Mouse (Mus musculus): ENCODE data around the gene Tnni3k. TPM values are rescaled to one million over a fixed set of nuclear protein-coding genes. Genes with fewer than 3 reads are reported as not detected.

The Tnni3k gene
- polyA plus RNA-seq, 1 experiment = not detected

DNA sequence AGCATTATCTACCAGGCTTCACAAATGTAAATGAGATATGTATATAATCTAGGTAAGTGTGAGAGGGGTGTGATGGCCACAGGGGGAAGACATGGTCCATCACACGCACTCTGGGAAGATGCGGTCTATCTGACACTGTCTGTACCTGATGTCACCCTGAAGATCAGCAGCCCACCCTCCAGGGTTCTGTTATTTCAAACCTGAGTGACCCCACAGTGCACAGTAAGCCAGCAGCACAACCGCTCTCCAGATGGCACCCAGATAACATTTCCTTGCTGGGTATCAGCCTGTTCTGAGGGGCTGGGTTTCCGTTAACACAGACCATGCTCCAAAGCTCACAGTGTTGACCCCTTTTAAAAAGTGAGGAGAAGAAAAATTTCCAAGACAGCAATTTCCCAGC, 288.9 kb downstream of the Tnni3k start:
- H3K36me3 ChIP-seq (ENCODE audit: control insufficient read depth, insufficient read depth, low read length) = no peaks in the 10 kb centered on the region
- no peak for TF ChIP-seq CTCF (IDR thresholded peaks at IDR 0.05; ENCODE audit: control insufficient read depth, insufficient read depth, insufficient replicate concordance, low read depth, low read length)
- no peak for TF ChIP-seq POLR2A (IDR thresholded peaks at IDR 0.05; ENCODE audit: control insufficient read depth, low read depth, low read length)
- no peak overlapping the region for H3K27ac ChIP-seq (ENCODE audit: control insufficient read depth, insufficient read depth, low read depth, low read length)
- no peaks in the 10 kb centered on the region for H3K27me3 ChIP-seq (ENCODE audit: control insufficient read depth, insufficient read depth, low read length)
- H3K4me3 ChIP-seq (ENCODE audit: control insufficient read depth, low read depth, low read length) = no peak overlapping the region
- peaks cover 2% of the 10 kb centered on the region; the same call in 1 of the 2 replicates for H3K4me1 ChIP-seq (ENCODE audit: control insufficient read depth, insufficient read depth, low read length)

DNA sequence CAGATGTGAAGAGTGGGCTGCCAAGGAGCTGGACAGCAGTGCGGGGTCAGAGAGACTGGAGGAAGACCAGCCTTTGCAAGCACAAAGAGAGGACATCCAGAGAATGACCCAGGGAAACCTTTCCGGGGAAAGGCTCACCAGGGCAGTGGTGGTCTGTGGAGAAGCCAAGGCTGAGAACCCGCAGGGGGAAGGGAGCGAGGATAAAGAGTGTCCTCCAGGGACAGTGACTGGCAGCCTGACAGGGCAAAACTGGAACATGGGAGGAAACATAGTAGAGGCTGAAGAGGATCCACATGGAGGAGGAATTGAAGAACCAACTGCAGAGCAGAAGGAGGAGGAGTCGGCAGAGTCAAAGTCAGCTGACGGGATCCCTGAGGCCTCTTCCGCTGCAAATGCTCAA, 291.1 kb downstream of the Tnni3k start:
- Histone ChIP-seq H3K27me3 (ENCODE audit: control insufficient read depth, insufficient read depth, low read length) (no peaks in the 10 kb centered on the region), H3K27ac (ENCODE audit: control insufficient read depth, insufficient read depth, low read depth, low read length) (no peak overlapping the region), H3K4me3 (ENCODE audit: control insufficient read depth, low read depth, low read length) (peak overlapping the region; percentile 11), H3K4me1 (ENCODE audit: control insufficient read depth, insufficient read depth, low read length) (peaks cover 2% of the 10 kb centered on the region; the same call in 1 of the 2 replicates), H3K36me3 (ENCODE audit: control insufficient read depth, insufficient read depth, low read length) (no peaks in the 10 kb centered on the region)
- no peak for TF ChIP-seq POLR2A (IDR thresholded peaks at IDR 0.05; ENCODE audit: control insufficient read depth, low read depth, low read length)
- TF ChIP-seq CTCF (IDR thresholded peaks at IDR 0.05; ENCODE audit: control insufficient read depth, insufficient read depth, insufficient replicate concordance, low read depth, low read length) = no peak

DNA sequence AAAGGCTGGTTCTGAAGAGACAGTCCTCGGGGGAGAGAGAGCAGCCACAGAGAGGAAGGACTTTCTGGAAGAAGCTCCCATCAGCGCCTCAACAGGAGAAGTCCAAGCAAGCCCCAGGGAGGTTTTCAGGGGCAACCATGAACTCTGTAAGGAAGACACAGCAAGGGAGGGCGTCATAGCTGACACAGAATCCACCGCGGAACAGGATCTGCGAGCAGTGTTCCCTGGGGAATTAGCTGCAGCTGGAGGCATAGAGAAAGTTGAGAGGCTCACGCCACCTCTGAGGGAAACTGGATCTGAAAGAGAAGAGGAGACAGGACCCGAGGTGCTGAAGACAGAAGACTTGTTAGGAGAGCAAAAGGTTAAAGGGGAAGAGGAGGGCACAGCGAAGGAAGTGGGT, 291.8 kb downstream of the Tnni3k start:
- H3K27me3 ChIP-seq (ENCODE audit: control insufficient read depth, insufficient read depth, low read length) = no peaks in the 10 kb centered on the region
- no peaks in the 10 kb centered on the region for H3K36me3 ChIP-seq (ENCODE audit: control insufficient read depth, insufficient read depth, low read length)
- TF ChIP-seq CTCF (IDR thresholded peaks at IDR 0.05; ENCODE audit: control insufficient read depth, insufficient read depth, insufficient replicate concordance, low read depth, low read length) (no peak), POLR2A (IDR thresholded peaks at IDR 0.05; ENCODE audit: control insufficient read depth, low read depth, low read length) (no peak)
- H3K4me3 ChIP-seq (ENCODE audit: control insufficient read depth, low read depth, low read length) = no peak overlapping the region
- H3K27ac ChIP-seq (ENCODE audit: control insufficient read depth, insufficient read depth, low read depth, low read length) = no peak overlapping the region
- H3K4me1 ChIP-seq (ENCODE audit: control insufficient read depth, insufficient read depth, low read length) = peaks cover 2% of the 10 kb centered on the region; the same call in 1 of the 2 replicates

DNA sequence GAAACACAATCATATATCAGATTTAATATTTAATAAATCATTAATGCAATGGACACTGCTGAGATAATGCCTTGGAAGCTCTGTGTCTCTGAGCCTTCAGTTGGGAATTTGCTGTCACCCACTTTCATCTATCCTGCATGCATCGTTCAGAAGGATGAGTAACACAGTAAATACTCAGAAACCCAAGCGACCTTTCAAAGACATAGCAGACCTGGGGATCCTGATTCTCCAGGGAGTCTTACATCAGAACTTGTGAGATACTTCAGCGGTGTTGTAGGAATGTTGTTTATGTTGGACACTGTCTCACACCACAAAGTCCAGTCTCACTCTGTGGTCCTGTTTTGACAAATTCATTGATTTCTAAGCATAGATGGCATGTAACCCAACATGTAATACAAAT, 294.1 kb downstream of the Tnni3k start:
- TF ChIP-seq CTCF (IDR thresholded peaks at IDR 0.05; ENCODE audit: control insufficient read depth, insufficient read depth, insufficient replicate concordance, low read depth, low read length) = no peak
- no peak for TF ChIP-seq POLR2A (IDR thresholded peaks at IDR 0.05; ENCODE audit: control insufficient read depth, low read depth, low read length)
- H3K36me3 ChIP-seq (ENCODE audit: control insufficient read depth, insufficient read depth, low read length) = no peaks in the 10 kb centered on the region
- H3K4me1 ChIP-seq (ENCODE audit: control insufficient read depth, insufficient read depth, low read length) = peaks cover 2% of the 10 kb centered on the region; the same call in 1 of the 2 replicates
- no peaks in the 10 kb centered on the region for H3K27me3 ChIP-seq (ENCODE audit: control insufficient read depth, insufficient read depth, low read length)
- no peak overlapping the region for H3K4me3 ChIP-seq (ENCODE audit: control insufficient read depth, low read depth, low read length)
- H3K27ac ChIP-seq (ENCODE audit: control insufficient read depth, insufficient read depth, low read depth, low read length) = no peak overlapping the region

DNA sequence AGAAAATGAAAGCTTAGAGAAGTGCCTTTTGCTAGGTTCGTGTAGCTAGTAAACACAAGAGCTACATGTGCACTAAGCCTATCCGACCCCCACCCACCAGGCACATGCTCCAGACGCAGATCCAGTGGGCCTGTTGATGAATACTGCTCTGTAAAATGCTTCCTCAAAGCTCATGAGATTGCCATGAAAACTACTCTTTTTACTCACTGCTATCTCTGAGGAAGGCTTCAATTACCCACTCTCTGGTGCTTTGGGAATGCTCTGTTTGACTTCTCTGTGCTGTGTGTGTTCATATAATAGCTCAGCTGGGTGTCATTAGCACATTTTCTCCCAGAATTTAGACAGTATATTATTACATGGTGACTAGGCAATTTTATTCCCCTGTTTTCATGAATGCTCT, 297.1 kb downstream of the Tnni3k start:
- TF ChIP-seq CTCF (IDR thresholded peaks at IDR 0.05; ENCODE audit: control insufficient read depth, insufficient read depth, insufficient replicate concordance, low read depth, low read length) = no peak
- no peak for TF ChIP-seq POLR2A (IDR thresholded peaks at IDR 0.05; ENCODE audit: control insufficient read depth, low read depth, low read length)
- H3K36me3 ChIP-seq (ENCODE audit: control insufficient read depth, insufficient read depth, low read length) = no peaks in the 10 kb centered on the region

DNA sequence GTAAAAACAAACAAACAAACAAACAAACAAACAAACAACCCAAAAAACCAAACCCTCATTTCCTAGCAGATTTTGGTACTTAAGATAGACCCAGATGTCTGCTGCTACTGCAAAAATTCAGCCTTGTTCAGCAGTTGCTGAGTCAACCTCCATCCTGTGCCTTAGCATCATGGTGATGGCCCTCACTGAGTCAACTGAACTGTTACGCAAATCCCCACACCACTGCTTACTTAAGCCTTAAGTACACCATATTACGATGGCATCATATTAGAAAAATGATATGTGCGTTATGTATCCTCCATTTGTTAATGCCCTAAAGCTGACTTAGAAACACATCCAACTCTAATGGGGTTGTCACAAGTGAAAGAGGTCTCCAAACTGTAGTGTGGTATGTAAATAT, 300.0 kb downstream of the Tnni3k start:
- no peaks in the 10 kb centered on the region for H3K4me1 ChIP-seq (ENCODE audit: control insufficient read depth, insufficient read depth, low read length)
- H3K4me3 ChIP-seq (ENCODE audit: control insufficient read depth, low read depth, low read length) = no peak overlapping the region
- TF ChIP-seq POLR2A (IDR thresholded peaks at IDR 0.05; ENCODE audit: control insufficient read depth, low read depth, low read length) = no peak
- no peak for TF ChIP-seq CTCF (IDR thresholded peaks at IDR 0.05; ENCODE audit: control insufficient read depth, insufficient read depth, insufficient replicate concordance, low read depth, low read length)
- H3K27ac ChIP-seq (ENCODE audit: control insufficient read depth, insufficient read depth, low read depth, low read length) = no peak overlapping the region
- no peaks in the 10 kb centered on the region for H3K36me3 ChIP-seq (ENCODE audit: control insufficient read depth, insufficient read depth, low read length)
- H3K27me3 ChIP-seq (ENCODE audit: control insufficient read depth, insufficient read depth, low read length) = no peaks in the 10 kb centered on the region

More for the DNA sequence above, 297.1 kb downstream of the Tnni3k start:
- no peaks in the 10 kb centered on the region; the same call in 1 of the 2 replicates for H3K4me1 ChIP-seq (ENCODE audit: control insufficient read depth, insufficient read depth, low read length)
- H3K4me3 ChIP-seq (ENCODE audit: control insufficient read depth, low read depth, low read length) = no peak overlapping the region
- H3K27ac ChIP-seq (ENCODE audit: control insufficient read depth, insufficient read depth, low read depth, low read length) = no peak overlapping the region
- no peaks in the 10 kb centered on the region for H3K27me3 ChIP-seq (ENCODE audit: control insufficient read depth, insufficient read depth, low read length)

DNA sequence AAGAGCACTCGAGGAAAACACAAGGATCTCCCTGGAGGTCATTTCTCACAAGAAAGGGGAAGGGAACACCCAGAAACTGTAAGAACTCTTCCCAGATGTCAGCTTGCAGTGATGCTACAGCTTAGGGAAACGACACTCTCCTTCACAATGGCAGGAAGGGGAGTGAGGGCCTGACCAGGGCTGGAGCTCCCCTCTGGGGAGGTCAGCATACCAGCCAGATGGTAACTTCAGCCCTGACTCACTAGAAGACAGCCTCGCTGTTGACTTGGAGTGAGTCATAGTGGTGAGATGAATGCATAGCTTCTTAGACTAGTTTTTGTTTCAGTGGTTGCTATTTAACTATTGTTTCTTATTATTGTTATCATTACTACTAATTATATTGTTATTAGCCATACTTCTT, 300.7 kb downstream of the Tnni3k start:
- no peak overlapping the region for H3K4me3 ChIP-seq (ENCODE audit: control insufficient read depth, low read depth, low read length)
- H3K27ac ChIP-seq (ENCODE audit: control insufficient read depth, insufficient read depth, low read depth, low read length) = no peak overlapping the region
- TF ChIP-seq POLR2A (IDR thresholded peaks at IDR 0.05; ENCODE audit: control insufficient read depth, low read depth, low read length) = no peak
- no peak for TF ChIP-seq CTCF (IDR thresholded peaks at IDR 0.05; ENCODE audit: control insufficient read depth, insufficient read depth, insufficient replicate concordance, low read depth, low read length)
- H3K4me1 ChIP-seq (ENCODE audit: control insufficient read depth, insufficient read depth, low read length) = no peaks in the 10 kb centered on the region
- no peaks in the 10 kb centered on the region for H3K27me3 ChIP-seq (ENCODE audit: control insufficient read depth, insufficient read depth, low read length)
- no peaks in the 10 kb centered on the region for H3K36me3 ChIP-seq (ENCODE audit: control insufficient read depth, insufficient read depth, low read length)

DNA sequence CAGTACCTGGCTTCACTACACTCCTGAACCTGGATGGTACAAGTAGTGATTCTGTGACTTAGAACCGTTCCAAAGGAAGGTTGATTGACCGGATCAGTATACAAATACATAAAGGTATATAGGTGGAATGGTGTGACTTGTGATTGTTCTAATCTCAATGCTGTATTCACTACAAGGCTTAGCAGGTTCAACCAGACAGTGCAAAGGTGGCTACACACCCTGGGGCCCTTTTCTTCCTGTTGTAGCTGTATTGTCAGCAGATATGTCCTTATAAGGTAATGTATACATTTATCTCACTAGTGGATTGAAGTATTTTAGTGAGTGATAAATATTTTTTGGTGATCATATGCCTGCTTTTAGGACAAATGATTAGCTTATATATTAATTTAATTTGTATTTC, 310.9 kb downstream of the Tnni3k start:
- no peaks in the 10 kb centered on the region for H3K27me3 ChIP-seq (ENCODE audit: control insufficient read depth, insufficient read depth, low read length)
- no peak overlapping the region for H3K4me3 ChIP-seq (ENCODE audit: control insufficient read depth, low read depth, low read length)
- H3K27ac ChIP-seq (ENCODE audit: control insufficient read depth, insufficient read depth, low read depth, low read length) = no peak overlapping the region
- no peaks in the 10 kb centered on the region for H3K4me1 ChIP-seq (ENCODE audit: control insufficient read depth, insufficient read depth, low read length)
- no peaks in the 10 kb centered on the region for H3K36me3 ChIP-seq (ENCODE audit: control insufficient read depth, insufficient read depth, low read length)
- no peak for TF ChIP-seq POLR2A (IDR thresholded peaks at IDR 0.05; ENCODE audit: control insufficient read depth, low read depth, low read length)
- no peak for TF ChIP-seq CTCF (IDR thresholded peaks at IDR 0.05; ENCODE audit: control insufficient read depth, insufficient read depth, insufficient replicate concordance, low read depth, low read length)
